Mouse (Mus musculus): ENCODE results near the gene Tfb1m. TPM values are rescaled to one million over a fixed set of nuclear protein-coding genes. Genes with fewer than 3 reads are reported as not detected.
A peak's percentile ranks its signal among the peaks of the same experiment; 100 is the strongest.

Tfb1m gene
- polyA plus RNA-seq, 1 experiment: 35.6 TPM

DNA sequence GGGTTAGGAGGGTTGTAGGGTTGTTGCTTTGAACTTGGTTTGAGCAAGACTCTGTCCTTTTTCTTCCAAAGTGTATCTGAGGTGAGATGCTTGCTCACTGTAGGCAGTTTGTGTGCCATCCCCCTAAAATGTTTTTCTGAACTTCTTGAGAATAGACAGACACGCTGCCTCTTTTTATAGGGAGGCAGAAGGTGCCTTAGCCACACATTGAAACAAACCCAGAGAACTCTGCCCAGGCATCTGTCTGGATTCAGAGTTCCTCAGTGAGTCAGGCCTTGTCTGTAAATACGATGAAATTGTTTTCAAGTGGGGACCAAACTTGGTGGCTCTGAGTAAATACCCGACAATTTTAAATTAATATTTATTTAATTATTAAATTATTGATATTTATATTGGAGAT is 59.0 kb downstream of the Tfb1m start:
- Histone ChIP-seq H3K27ac (ENCODE audit: insufficient read depth, low read length) (no peak overlapping the region), H3K36me3 (ENCODE audit: control insufficient read depth, insufficient read depth, low read length, poor library complexity, severe bottlenecking) (no peaks in the 10 kb centered on the region), H3K27me3 (ENCODE audit: control insufficient read depth, insufficient read depth, low read length, poor library complexity, severe bottlenecking) (no peaks in the 10 kb centered on the region), H3K9me3 (replicated peaks; ENCODE audit: control insufficient read depth, insufficient read depth, low read length, poor library complexity, severe bottlenecking) (no peaks in the 10 kb centered on the region), H3K9ac (ENCODE audit: low read depth, poor library complexity, severe bottlenecking) (no peak overlapping the region), H3K4me3 (ENCODE audit: low read depth, low read length) (no peak overlapping the region), H3K4me1 (ENCODE audit: control insufficient read depth, insufficient read depth, low read length) (no peaks in the 10 kb centered on the region)
- TF ChIP-seq POLR2A (IDR thresholded peaks at IDR 0.05; ENCODE audit: insufficient read depth, low read length) (no peak), EP300 (IDR thresholded peaks at IDR 0.05; ENCODE audit: insufficient read depth, low read depth, low read length) (no peak), CTCF (IDR thresholded peaks at IDR 0.05; ENCODE audit: low read depth, low read length) (no peak)

DNA sequence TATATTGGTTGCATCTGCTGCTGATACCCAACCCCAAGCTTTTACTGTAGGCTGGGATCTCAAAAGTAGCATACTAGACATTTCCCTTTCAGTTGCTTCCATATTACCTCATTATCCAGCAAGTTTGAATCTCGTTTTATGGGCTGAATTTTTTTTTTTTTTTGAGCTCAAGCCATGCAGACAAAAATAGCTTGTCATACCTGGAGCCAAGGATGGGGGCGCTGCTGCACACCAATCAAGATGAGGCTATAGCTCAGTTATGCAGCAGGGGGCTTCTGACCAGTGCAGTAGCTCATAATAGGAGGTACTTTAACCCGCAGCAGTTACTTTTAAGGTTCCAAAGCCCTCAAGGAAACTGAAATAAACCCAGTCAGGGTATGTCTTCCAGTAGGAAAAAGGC is 59.5 kb downstream of the Tfb1m start:
- Histone ChIP-seq H3K4me3 (ENCODE audit: low read depth, low read length) (no peak overlapping the region), H3K9ac (ENCODE audit: low read depth, poor library complexity, severe bottlenecking) (no peak overlapping the region), H3K9me3 (replicated peaks; ENCODE audit: control insufficient read depth, insufficient read depth, low read length, poor library complexity, severe bottlenecking) (no peaks in the 10 kb centered on the region), H3K36me3 (ENCODE audit: control insufficient read depth, insufficient read depth, low read length, poor library complexity, severe bottlenecking) (no peaks in the 10 kb centered on the region), H3K4me1 (ENCODE audit: control insufficient read depth, insufficient read depth, low read length) (no peaks in the 10 kb centered on the region), H3K27ac (ENCODE audit: insufficient read depth, low read length) (no peak overlapping the region), H3K27me3 (ENCODE audit: control insufficient read depth, insufficient read depth, low read length, poor library complexity, severe bottlenecking) (no peaks in the 10 kb centered on the region)
- TF ChIP-seq POLR2A (IDR thresholded peaks at IDR 0.05; ENCODE audit: insufficient read depth, low read length): no peak
- peak; percentile 62 for TF ChIP-seq CTCF (IDR thresholded peaks at IDR 0.05; ENCODE audit: low read depth, low read length)

- H3K9ac ChIP-seq (ENCODE audit: low read depth, poor library complexity, severe bottlenecking): no peak overlapping the region
- no peak for TF ChIP-seq POLR2A (IDR thresholded peaks at IDR 0.05; ENCODE audit: insufficient read depth, low read length)
- TF ChIP-seq CTCF (IDR thresholded peaks at IDR 0.05; ENCODE audit: low read depth, low read length): no peak
- no peak for TF ChIP-seq EP300 (IDR thresholded peaks at IDR 0.05; ENCODE audit: insufficient read depth, low read depth, low read length)
- H3K27ac ChIP-seq (ENCODE audit: insufficient read depth, low read length): no peak overlapping the region
- H3K9me3 ChIP-seq (replicated peaks; ENCODE audit: control insufficient read depth, insufficient read depth, low read length, poor library complexity, severe bottlenecking): no peaks in the 10 kb centered on the region
- H3K4me1 ChIP-seq (ENCODE audit: control insufficient read depth, insufficient read depth, low read length): no peaks in the 10 kb centered on the region
- H3K27me3 ChIP-seq (ENCODE audit: control insufficient read depth, insufficient read depth, low read length, poor library complexity, severe bottlenecking): no peaks in the 10 kb centered on the region
- no peak overlapping the region for H3K4me3 ChIP-seq (ENCODE audit: low read depth, low read length)
- H3K36me3 ChIP-seq (ENCODE audit: control insufficient read depth, insufficient read depth, low read length, poor library complexity, severe bottlenecking): no peaks in the 10 kb centered on the region
These were observed 61.5 kb downstream of the Tfb1m start for GRCm38 (mm10) chr17:3496080-3496479.

GRCm38 (mm10) chr17:3495576-3495975 is 62.0 kb downstream of the Tfb1m start:
- Histone ChIP-seq H3K9ac (ENCODE audit: low read depth, poor library complexity, severe bottlenecking) (no peak overlapping the region), H3K36me3 (ENCODE audit: control insufficient read depth, insufficient read depth, low read length, poor library complexity, severe bottlenecking) (no peaks in the 10 kb centered on the region), H3K4me1 (ENCODE audit: control insufficient read depth, insufficient read depth, low read length) (no peaks in the 10 kb centered on the region), H3K4me3 (ENCODE audit: low read depth, low read length) (no peak overlapping the region), H3K27me3 (ENCODE audit: control insufficient read depth, insufficient read depth, low read length, poor library complexity, severe bottlenecking) (no peaks in the 10 kb centered on the region), H3K9me3 (replicated peaks; ENCODE audit: control insufficient read depth, insufficient read depth, low read length, poor library complexity, severe bottlenecking) (no peaks in the 10 kb centered on the region), H3K27ac (ENCODE audit: insufficient read depth, low read length) (no peak overlapping the region)
- TF ChIP-seq CTCF (IDR thresholded peaks at IDR 0.05; ENCODE audit: low read depth, low read length): no peak
- no peak for TF ChIP-seq EP300 (IDR thresholded peaks at IDR 0.05; ENCODE audit: insufficient read depth, low read depth, low read length)
- TF ChIP-seq POLR2A (IDR thresholded peaks at IDR 0.05; ENCODE audit: insufficient read depth, low read length): no peak

- Histone ChIP-seq H3K9ac (ENCODE audit: low read depth, poor library complexity, severe bottlenecking) (no peak overlapping the region), H3K4me1 (ENCODE audit: control insufficient read depth, insufficient read depth, low read length) (no peaks in the 10 kb centered on the region), H3K4me3 (ENCODE audit: low read depth, low read length) (no peak overlapping the region), H3K9me3 (replicated peaks; ENCODE audit: control insufficient read depth, insufficient read depth, low read length, poor library complexity, severe bottlenecking) (no peaks in the 10 kb centered on the region), H3K36me3 (ENCODE audit: control insufficient read depth, insufficient read depth, low read length, poor library complexity, severe bottlenecking) (no peaks in the 10 kb centered on the region), H3K27me3 (ENCODE audit: control insufficient read depth, insufficient read depth, low read length, poor library complexity, severe bottlenecking) (no peaks in the 10 kb centered on the region), H3K27ac (ENCODE audit: insufficient read depth, low read length) (no peak overlapping the region)
- no peak for TF ChIP-seq POLR2A (IDR thresholded peaks at IDR 0.05; ENCODE audit: insufficient read depth, low read length)
- no peak for TF ChIP-seq CTCF (IDR thresholded peaks at IDR 0.05; ENCODE audit: low read depth, low read length)
- TF ChIP-seq EP300 (IDR thresholded peaks at IDR 0.05; ENCODE audit: insufficient read depth, low read depth, low read length): no peak
These were observed 65.9 kb downstream of the Tfb1m start for GRCm38 (mm10) chr17:3491667-3492066.

GRCm38 (mm10) chr17:3491065-3491464 is 66.5 kb downstream of the Tfb1m start:
- H3K9ac ChIP-seq (ENCODE audit: low read depth, poor library complexity, severe bottlenecking): no peak overlapping the region
- H3K36me3 ChIP-seq (ENCODE audit: control insufficient read depth, insufficient read depth, low read length, poor library complexity, severe bottlenecking): no peaks in the 10 kb centered on the region
- TF ChIP-seq EP300 (IDR thresholded peaks at IDR 0.05; ENCODE audit: insufficient read depth, low read depth, low read length) (no peak), POLR2A (IDR thresholded peaks at IDR 0.05; ENCODE audit: insufficient read depth, low read length) (no peak), CTCF (IDR thresholded peaks at IDR 0.05; ENCODE audit: low read depth, low read length) (no peak)
- H3K4me1 ChIP-seq (ENCODE audit: control insufficient read depth, insufficient read depth, low read length): no peaks in the 10 kb centered on the region
- no peaks in the 10 kb centered on the region for H3K9me3 ChIP-seq (replicated peaks; ENCODE audit: control insufficient read depth, insufficient read depth, low read length, poor library complexity, severe bottlenecking)
- H3K27ac ChIP-seq (ENCODE audit: insufficient read depth, low read length): no peak overlapping the region
- H3K4me3 ChIP-seq (ENCODE audit: low read depth, low read length): no peak overlapping the region
- H3K27me3 ChIP-seq (ENCODE audit: control insufficient read depth, insufficient read depth, low read length, poor library complexity, severe bottlenecking): no peaks in the 10 kb centered on the region

Measured in ES-Bruce4 (cell line).